Mouse (Mus musculus): ENCODE measurements at regions not wholly inside any gene's neighbourhood (a gene's known extent, or its start where the extent isn't known, plus 50 kb on each side); places are given as distances from the start of the nearest gene placed in this dataset.

DNA sequence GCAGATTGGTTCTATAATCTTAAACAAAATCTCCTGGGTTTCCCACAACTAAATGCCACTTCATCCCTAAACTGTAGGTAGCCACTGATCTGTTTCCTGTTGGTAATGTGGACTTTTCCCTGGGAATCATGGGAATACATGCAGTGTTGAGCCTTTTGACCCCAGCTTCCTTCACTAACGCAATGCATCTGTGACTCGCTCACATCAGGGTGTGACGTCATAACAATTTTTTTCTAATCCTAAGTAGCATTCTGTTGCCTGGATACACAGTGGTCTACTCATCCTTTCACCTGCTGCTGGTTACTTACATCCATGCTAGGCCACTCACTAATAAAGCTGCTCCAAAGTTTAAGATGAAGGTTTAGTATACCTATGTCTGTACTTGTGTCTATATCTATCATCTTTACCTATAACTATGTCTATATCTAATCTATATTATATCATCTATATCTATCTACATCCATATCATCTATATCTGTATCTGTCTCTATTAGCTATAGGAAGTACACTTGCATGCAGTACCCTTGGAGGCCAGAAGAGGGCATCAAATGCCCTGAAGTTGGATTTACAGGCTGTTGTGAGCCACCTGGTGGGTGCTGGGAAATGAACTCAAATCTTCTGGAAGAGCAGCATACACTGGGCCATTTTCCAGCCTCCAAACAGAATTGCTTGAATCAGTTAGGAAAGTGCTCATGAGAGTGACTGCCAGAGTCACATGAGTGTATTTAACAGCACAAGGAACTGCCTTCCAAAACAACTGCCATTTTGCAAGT is 157.5 kb upstream of the Rpl34 start:
- Histone ChIP-seq H3K4me2 (ENCODE audit: low read depth) (no peak overlapping the region), H3K27me3 (ENCODE audit: control insufficient read depth, insufficient read depth, insufficient read length) (no peaks in the 10 kb centered on the region), H3ac (ENCODE audit: control insufficient read depth, insufficient read length) (no peak overlapping the region), H3K4me3 (no peak overlapping the region), H3K36me3 (ENCODE audit: control insufficient read depth, insufficient read depth) (no peaks in the 10 kb centered on the region), H3K79me2 (ENCODE audit: control insufficient read depth, insufficient read depth) (no peaks in the 10 kb centered on the region)
- TF ChIP-seq MYOD1 (IDR thresholded peaks at IDR 0.05; ENCODE audit: control insufficient read depth in 1 of 3, insufficient read length in 2 of 3, low read depth in 2 of 3) (no peak), POLR2AphosphoS2 (IDR thresholded peaks at IDR 0.05; ENCODE audit: insufficient read length, low read depth) (no peak), USF1 (IDR thresholded peaks at IDR 0.05; ENCODE audit: low read depth) (no peak), E2F4 (IDR thresholded peaks at IDR 0.05; ENCODE audit: insufficient read depth) (no peak), REST (IDR thresholded peaks at IDR 0.05; ENCODE audit: insufficient read depth, insufficient read length) (no peak), MYOG (IDR thresholded peaks at IDR 0.05; ENCODE audit: control insufficient read depth in 1 of 3, insufficient read depth in 1 of 3, insufficient read length in 2 of 3, low read depth in 2 of 3) (no peak), MAX (IDR thresholded peaks at IDR 0.05; ENCODE audit: low read depth) (no peak), POLR2A (IDR thresholded peaks at IDR 0.05; ENCODE audit: insufficient read length, low read depth) (no peak), SRF (IDR thresholded peaks at IDR 0.05; ENCODE audit: control insufficient read depth, insufficient read length, low read depth) (no peak)

DNA sequence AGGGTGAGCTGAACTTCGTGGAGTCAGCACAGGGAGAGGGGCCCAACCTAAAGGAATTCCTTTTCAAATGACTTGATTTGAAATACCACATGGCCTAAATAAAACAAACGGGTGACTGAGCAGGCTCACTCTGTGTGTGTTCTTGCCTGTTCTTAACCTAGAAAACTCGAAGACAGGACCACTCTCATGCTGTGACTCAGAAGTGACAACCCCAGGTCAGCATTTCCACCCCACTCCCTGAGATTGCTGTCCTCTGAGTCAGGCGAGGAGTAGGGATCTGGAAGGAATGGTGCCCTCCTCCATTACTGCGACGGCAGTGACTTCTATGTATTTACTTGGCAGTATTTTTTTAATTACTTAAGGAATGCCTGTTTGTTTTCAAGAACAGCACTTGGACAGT is 155.8 kb upstream of the Rpl34 start:
- Histone ChIP-seq H3ac (ENCODE audit: control insufficient read depth, insufficient read length) (no peak overlapping the region), H3K27me3 (ENCODE audit: control insufficient read depth, insufficient read depth, insufficient read length) (no peaks in the 10 kb centered on the region), H3K4me2 (ENCODE audit: low read depth) (peak overlapping the region; percentile 31), H3K4me3 (no peak overlapping the region), H3K36me3 (ENCODE audit: control insufficient read depth, insufficient read depth) (no peaks in the 10 kb centered on the region), H3K79me2 (ENCODE audit: control insufficient read depth, insufficient read depth) (no peaks in the 10 kb centered on the region)
- TF ChIP-seq TCF3 (IDR thresholded peaks at IDR 0.05; ENCODE audit: insufficient read length, low read depth), result no peak
- TF ChIP-seq POLR2AphosphoS2 (IDR thresholded peaks at IDR 0.05; ENCODE audit: insufficient read length, low read depth), result no peak
- TF ChIP-seq TCF12 (IDR thresholded peaks at IDR 0.05; ENCODE audit: insufficient read depth, poor library complexity, severe bottlenecking), result no peak
- TF ChIP-seq CEBPB (IDR thresholded peaks at IDR 0.05; ENCODE audit: insufficient read depth, poor library complexity, severe bottlenecking), result no peak
- TF ChIP-seq SRF (IDR thresholded peaks at IDR 0.05; ENCODE audit: control insufficient read depth, insufficient read length, low read depth), result no peak

DNA sequence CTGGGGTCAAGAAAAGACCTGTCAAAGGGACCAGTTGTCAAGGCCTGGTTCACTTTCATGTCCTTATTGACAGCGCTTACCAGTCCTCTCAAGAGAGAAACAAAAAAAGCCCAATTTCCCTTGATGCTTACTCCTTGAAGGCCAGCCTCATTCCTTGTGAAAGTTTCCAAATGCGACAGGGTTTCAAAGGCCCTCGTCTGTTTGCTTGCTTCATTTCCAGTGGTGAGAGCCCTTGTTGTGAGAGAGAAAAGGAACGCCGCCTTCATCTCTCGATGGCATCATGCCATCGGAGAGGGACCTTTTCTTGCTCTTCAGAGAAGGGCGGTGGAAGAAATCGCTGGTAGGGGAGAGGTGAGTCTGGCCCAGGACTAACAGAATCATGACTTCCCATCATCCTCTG is 154.2 kb upstream of the Rpl34 start:
- Histone ChIP-seq H3K4me3 (no peak overlapping the region), H3K79me2 (ENCODE audit: control insufficient read depth, insufficient read depth) (no peaks in the 10 kb centered on the region), H3ac (ENCODE audit: control insufficient read depth, insufficient read length) (no peak overlapping the region), H3K36me3 (ENCODE audit: control insufficient read depth, insufficient read depth) (no peaks in the 10 kb centered on the region), H3K27me3 (ENCODE audit: control insufficient read depth, insufficient read depth, insufficient read length) (no peaks in the 10 kb centered on the region), H3K4me2 (ENCODE audit: low read depth) (no peak overlapping the region)
- TF ChIP-seq E2F4 (IDR thresholded peaks at IDR 0.05; ENCODE audit: insufficient read depth), result no peak
- TF ChIP-seq POLR2A (IDR thresholded peaks at IDR 0.05; ENCODE audit: insufficient read length, low read depth), result no peak
- TF ChIP-seq MYOD1 (IDR thresholded peaks at IDR 0.05; ENCODE audit: control insufficient read depth in 1 of 3, insufficient read length in 2 of 3, low read depth in 2 of 3), result no peak
- no peak for TF ChIP-seq TCF12 (IDR thresholded peaks at IDR 0.05; ENCODE audit: insufficient read depth, poor library complexity, severe bottlenecking)
- no peak for TF ChIP-seq CEBPB (IDR thresholded peaks at IDR 0.05; ENCODE audit: insufficient read depth, poor library complexity, severe bottlenecking)
- no peak for TF ChIP-seq REST (IDR thresholded peaks at IDR 0.05; ENCODE audit: insufficient read depth, insufficient read length)
- TF ChIP-seq POLR2AphosphoS2 (IDR thresholded peaks at IDR 0.05; ENCODE audit: insufficient read length, low read depth), result no peak
- no peak for TF ChIP-seq MAX (IDR thresholded peaks at IDR 0.05; ENCODE audit: low read depth)
- no peak for TF ChIP-seq SRF (IDR thresholded peaks at IDR 0.05; ENCODE audit: control insufficient read depth, insufficient read length, low read depth)
- TF ChIP-seq USF1 (IDR thresholded peaks at IDR 0.05; ENCODE audit: low read depth), result no peak
- no peak for TF ChIP-seq MYOG (IDR thresholded peaks at IDR 0.05; ENCODE audit: control insufficient read depth in 1 of 3, insufficient read depth in 1 of 3, insufficient read length in 2 of 3, low read depth in 2 of 3)
- TF ChIP-seq TCF3 (IDR thresholded peaks at IDR 0.05; ENCODE audit: insufficient read length, low read depth), result no peak

DNA sequence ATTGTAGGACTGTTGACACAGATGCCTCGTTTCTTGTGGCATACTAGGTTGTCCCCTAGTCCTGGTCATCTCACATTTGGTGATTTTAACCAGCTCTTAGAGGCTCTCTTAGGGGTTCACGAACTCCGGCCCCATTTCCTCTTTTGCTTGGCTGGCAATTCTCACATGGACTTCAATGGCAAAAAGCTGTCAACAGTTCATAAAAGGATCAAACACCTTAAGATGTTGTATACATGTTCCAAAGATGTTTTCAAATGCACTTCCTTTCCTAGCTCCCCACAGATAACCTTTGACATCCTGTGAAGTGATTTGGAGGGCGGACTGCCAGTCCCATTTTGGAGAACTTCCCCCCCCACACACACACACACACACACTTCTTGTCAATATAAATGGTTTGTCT is 153.7 kb upstream of the Rpl34 start:
- Histone ChIP-seq H3ac (ENCODE audit: control insufficient read depth, insufficient read length) (no peak overlapping the region), H3K4me3 (no peak overlapping the region), H3K36me3 (ENCODE audit: control insufficient read depth, insufficient read depth) (no peaks in the 10 kb centered on the region), H3K79me2 (ENCODE audit: control insufficient read depth, insufficient read depth) (no peaks in the 10 kb centered on the region), H3K27me3 (ENCODE audit: control insufficient read depth, insufficient read depth, insufficient read length) (no peaks in the 10 kb centered on the region), H3K4me2 (ENCODE audit: low read depth) (no peak overlapping the region)
- TF ChIP-seq REST (IDR thresholded peaks at IDR 0.05; ENCODE audit: insufficient read depth, insufficient read length), result no peak
- TF ChIP-seq SRF (IDR thresholded peaks at IDR 0.05; ENCODE audit: control insufficient read depth, insufficient read length, low read depth), result no peak
- TF ChIP-seq POLR2AphosphoS2 (IDR thresholded peaks at IDR 0.05; ENCODE audit: insufficient read length, low read depth), result no peak
- no peak for TF ChIP-seq POLR2A (IDR thresholded peaks at IDR 0.05; ENCODE audit: insufficient read length, low read depth)
- TF ChIP-seq TCF12 (IDR thresholded peaks at IDR 0.05; ENCODE audit: insufficient read depth, poor library complexity, severe bottlenecking), result no peak
- TF ChIP-seq MYOD1 (IDR thresholded peaks at IDR 0.05; ENCODE audit: control insufficient read depth in 1 of 3, insufficient read length in 2 of 3, low read depth in 2 of 3), result no peak
- no peak for TF ChIP-seq MAX (IDR thresholded peaks at IDR 0.05; ENCODE audit: low read depth)
- no peak for TF ChIP-seq MYOG (IDR thresholded peaks at IDR 0.05; ENCODE audit: control insufficient read depth in 1 of 3, insufficient read depth in 1 of 3, insufficient read length in 2 of 3, low read depth in 2 of 3)
- no peak for TF ChIP-seq E2F4 (IDR thresholded peaks at IDR 0.05; ENCODE audit: insufficient read depth)
- no peak for TF ChIP-seq USF1 (IDR thresholded peaks at IDR 0.05; ENCODE audit: low read depth)
- no peak for TF ChIP-seq CEBPB (IDR thresholded peaks at IDR 0.05; ENCODE audit: insufficient read depth, poor library complexity, severe bottlenecking)
- no peak for TF ChIP-seq TCF3 (IDR thresholded peaks at IDR 0.05; ENCODE audit: insufficient read length, low read depth)

Measured in myocyte (in vitro differentiated cells).